Mouse (Mus musculus): Measurements from ENCODE around the gene Kcnh7.

The Kcnh7 gene

DNA sequence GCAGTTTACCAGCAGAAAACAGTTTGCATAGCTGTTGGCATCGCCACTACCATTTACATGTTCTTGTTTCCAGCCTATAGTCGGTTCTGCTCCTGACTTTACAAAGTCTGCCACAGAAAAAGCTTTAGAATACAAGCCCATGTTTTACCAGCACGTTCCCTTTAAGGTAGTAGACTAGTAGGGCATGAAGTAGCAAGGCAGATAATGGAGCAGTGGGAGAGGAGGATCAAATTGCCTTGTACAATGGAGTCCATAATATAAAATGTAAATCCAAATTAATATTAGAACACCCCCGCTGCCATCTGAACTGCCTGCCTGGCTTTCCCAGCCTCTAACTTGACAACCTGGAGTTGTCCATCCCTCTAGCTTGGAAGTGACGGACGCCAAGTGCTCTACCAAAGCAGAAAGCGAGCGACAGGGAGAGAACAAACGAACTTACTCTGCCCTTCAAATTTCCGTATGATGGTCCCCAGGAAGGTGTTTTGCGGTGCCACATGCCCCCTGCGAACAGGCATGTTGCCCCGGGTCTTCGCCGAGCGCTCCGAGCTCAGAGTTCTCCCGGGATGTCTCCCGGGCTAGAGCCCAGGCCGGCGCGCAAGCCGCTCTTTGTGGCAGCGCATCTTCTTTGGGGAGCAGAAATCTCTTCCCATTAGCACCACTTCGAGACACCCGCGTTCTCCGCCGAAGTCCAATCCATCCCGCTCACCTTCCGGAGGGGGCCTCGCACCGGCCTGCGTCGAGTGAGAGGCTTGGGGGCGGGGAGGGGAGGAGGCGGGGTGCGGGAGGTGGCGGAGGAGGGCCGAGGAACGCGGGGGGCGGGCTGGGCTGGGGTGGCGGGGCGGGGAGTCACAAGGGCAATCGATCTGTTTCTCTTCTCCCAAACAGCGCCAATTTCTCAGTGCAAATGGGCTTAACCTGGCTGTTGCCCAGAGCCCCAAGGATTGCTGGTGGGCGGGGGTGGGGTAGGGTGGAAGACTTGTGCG is at the start of gene Kcnh7:
Gene Kcnh7 (minus strand): TSS at position 725 of the 983 bp plus-strand sequence.
- no peak for DNase-seq (ENCODE audit: low spot score)

DNA sequence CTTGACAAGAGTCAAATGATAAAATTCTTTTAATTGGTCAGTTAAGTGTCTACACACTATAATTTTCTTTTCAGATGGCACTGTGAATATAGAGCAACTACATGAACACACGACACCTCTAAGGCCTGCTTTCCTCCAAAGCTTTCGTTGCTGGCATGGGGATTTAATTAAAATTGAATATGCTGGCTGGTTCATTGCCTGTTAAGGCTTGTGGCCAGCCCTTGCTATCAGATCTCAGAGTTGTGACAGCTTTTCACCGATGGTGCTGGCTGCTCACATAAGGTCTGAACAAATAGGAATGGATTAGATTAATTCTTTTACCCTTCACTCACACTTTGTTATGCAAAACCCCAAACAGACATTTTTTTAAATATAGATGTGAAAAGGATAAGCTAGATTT is 23.3 kb upstream of the Kcnh7 start:
- DNase-seq (ENCODE audit: low spot score), result no peak

DNA sequence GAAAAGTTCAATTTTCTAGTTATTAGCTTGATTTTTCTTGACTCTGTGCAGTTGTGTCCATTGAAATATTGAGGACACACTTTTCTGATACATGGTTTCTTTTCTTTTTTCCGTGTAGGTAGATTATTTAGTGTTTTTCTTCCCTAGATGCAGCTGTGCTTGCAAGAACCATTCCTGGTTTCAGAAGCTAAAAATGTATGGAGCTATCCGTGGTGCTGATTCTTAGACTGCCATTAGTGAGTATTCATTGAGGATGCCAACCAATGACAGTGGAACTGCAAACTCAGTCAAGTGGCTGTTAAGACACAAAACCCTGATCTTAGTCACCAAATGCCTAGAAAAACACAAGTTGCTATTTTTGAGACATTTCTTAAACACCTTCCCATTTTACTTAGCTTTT is 1.9 kb upstream of the Kcnh7 start:
- peak; percentile 15 for DNase-seq (ENCODE audit: low spot score)

DNA sequence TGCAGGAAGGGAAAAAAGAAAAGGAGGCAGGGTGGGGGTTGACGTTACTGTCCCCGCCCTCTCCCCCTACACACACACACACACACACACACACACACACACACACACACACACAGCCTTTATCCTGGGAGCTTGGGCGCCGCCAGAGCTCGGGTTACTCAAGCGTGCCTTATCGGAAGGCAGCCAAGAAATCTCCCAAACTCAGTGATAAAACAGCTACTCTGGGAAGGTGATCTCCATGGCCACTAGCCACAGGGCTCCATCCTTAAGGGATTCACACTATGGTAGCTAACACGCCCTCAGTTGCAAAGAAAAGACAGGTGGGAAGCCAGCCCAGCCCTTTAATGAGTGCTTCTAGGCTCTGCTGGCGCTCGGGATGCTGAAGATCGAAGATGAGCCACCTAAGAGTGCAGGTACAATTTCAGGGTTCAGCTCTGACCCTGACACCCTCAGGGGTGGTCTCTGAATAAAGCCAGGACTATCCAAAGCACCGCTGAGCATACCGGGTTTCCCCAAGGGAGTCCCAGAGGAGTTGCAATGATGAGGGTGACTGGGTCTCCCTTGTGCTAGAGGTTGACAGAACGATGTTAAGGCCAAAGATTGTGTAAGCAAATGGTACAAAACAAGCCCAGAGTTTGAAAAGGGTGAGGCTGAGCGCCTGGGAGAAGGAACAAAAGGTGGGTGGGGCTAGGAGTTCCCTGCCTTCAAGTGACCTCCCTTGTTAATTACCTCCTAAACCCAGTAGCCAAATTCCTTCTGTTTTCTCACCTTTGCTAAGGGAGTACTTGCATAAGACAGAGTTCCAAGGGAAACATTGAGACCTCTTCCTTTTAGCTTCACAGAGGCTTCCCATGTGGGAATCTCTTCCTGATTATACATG is 704 bp upstream of the Kcnh7 start:
- no peak for DNase-seq (ENCODE audit: low spot score)

DNA sequence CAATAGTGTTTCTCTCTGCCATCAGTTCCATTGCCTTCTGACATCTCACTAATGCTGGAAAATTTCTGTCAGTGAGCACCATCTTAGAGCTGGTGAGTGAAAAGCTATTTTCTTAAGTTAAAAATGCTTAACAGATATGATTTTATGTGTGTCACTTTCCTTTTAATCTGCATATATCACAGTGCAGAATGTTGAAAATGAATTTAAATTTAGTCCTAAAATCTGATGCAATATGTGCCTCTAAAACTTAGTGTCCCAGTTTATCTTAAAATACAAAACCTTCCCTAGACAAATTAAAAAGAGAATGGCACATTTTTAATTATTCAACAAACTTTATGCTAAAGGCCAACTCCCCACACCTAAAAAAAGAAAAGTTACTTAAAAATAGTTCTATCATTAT is 30.4 kb downstream of the Kcnh7 start:
- DNase-seq (ENCODE audit: low spot score), result no peak

DNA sequence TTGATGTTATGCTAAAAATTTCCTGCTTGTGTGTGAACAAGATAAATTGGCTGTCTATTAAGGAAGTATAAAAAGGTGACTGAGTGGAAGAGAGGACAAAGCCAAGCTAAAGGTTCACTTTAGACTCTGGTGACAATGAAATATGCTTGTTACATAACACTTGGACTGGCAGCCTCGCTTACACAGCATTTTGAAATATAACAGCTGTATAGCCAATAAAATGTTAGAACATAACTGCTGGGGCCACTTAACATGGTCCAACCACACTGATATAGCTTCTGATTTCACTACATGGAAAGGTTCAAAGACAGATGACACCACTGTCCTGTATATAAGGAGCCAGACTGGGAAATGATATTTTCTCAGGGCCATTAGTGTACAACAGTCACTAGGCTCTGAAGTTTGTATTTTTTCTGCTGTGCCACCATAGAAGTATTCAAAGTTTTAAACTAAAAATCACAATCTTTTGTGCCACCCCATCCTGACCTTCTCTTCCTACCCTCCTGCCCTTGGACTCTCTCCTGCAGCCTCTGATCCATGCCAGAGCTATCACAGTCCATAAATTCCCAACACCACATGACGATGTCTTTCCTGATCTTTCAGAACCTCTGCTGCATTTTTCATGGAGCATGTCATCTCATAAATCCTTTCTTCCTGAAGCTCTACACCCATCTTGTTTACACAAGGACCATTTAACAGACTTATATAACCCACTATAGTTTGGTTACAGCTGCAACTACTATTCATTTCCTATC is 56.1 kb downstream of the Kcnh7 start:
- DNase-seq (ENCODE audit: low spot score), result no peak

DNA sequence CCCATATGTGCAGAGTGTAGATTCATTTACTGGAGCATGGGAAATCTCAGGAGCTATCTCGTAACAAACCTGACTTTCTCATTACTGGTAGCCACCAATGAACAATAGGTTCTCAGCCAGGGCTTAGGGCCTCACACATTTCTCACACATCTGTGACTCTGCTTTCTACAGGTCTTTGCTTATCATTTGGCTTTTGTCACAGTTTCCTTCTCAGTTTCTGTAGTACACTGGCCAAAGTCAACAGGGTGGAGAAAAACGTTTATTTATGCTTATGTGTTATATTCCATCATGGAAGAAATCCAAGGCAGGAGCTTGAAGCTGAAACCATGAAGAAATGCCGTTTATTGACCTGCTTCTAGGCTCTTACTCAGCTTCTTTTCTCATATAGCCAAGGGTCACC is 63.8 kb downstream of the Kcnh7 start:
- no peak for DNase-seq (ENCODE audit: low spot score)

DNA sequence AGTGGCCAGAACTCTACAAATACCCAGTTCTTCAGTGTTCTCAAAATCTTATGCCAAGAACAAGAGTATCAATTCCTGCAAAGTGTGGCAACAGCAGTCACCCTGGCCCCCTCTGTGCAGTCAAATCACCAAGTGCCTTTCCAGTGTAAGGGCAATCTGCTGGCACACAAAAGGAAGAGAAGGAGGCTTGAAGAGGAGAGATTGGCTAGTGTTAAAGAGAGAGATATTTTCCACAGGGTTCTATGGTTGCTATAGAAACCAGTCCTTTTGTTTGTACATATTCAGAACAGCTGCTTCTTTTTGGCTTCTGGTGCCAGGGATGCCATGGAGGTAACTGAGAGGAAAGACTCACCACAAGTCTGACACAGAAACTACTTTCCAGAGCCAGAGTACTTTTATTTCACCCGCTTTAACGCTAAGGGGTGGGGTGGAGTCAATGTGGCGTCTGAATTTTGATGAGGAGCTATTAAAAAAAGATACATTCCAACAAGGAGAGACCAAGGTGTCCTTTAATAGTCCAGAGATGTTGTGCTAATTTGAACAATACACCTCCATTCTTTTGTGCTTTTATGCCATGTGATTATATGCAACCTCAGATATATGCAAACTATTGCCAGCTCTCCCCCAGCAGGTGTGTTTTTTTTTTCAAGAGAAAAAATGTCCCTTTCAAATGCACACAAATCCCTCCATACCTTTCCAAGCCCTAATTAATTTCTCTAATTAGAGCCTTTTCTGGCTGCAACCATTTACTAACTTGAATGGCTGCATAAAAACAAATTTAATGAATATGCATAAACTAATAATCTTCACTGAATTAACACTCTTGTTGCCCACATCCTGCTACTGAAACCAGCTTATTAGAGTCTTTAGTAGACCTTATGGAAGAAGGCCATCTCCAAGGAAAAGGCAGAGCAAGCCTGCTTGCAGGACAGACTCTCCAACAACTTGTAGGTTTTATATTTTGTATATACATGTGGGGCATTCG is 66.6 kb downstream of the Kcnh7 start:
- DNase-seq (ENCODE audit: low spot score), result no peak

DNA sequence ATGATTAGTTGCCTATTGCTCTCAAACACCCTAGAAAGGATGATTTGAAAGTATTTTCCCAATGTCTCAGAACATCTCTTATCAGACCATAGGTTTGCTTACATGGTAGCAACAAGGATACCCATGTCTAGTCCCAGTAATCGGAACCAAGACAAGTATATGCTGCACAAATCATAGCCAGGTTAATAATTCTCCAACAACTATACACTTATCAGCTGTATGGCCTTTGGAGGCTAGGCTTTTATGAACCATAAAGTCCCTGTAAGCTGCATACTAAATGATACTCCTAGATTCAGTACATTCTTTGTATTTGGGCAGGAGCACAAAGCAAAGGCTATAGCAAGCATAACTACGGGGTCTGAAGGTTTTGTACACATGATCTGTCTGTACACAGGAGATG is 78.1 kb downstream of the Kcnh7 start:
- no peak for DNase-seq (ENCODE audit: low spot score)

DNA sequence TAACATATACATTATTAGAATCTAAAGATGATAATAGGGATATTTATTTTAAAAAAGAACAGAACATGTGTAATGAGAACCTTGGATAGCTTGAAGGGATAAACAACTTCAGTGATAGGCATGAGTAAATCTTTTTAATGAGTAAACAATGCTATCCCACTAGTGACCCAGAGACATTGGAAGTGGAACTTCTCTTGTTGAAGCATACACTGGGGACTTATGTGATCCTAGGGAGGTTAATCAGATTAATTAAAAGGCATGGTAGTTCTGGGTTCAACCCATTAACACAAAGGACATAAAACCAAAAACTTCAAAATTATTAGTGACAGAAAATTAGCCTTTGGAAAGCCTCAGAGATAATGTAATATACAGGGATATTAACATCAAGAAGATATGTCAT is 84.4 kb downstream of the Kcnh7 start:
- DNase-seq (ENCODE audit: low spot score), result no peak

DNA sequence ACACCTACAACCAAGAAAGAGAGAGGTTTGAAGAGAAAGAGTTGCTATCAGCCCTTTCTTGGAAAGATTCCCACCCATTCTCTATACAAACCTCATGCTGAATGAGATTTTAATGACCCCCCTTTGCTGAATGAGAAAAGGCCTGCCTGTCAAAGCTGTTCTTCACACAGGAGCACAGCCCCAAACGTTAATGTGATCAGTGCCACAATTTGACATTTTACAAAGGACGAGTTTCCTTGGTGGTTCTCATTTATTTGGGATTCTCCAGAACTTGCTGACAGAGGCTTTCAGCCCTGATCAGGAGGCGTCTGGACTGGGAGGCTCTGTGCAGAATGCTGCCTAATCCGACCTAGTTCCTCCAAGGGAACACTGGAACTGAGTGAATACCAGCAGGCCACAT is 92.3 kb downstream of the Kcnh7 start:
- no peak for DNase-seq (ENCODE audit: low spot score)

DNA sequence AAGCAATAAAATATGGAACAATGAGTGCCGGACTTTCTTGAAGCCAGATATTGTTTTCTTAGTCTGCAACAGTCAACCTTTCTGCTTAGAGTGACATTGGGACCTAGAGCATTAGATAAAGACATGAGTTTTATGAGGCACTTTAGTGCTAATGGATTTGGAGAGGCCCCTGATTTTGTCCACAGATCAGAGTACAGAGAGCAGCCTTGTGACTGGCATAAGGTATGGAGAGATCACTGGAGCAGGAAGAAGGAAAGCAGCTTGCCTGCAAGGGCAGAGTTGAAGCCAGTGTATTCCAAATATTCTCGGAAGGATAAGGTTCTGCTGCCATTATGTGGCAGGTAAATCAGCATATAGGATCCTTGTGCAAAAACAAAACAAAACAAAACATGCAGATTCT is 93.6 kb downstream of the Kcnh7 start:
- no peak for DNase-seq (ENCODE audit: low spot score)

DNA sequence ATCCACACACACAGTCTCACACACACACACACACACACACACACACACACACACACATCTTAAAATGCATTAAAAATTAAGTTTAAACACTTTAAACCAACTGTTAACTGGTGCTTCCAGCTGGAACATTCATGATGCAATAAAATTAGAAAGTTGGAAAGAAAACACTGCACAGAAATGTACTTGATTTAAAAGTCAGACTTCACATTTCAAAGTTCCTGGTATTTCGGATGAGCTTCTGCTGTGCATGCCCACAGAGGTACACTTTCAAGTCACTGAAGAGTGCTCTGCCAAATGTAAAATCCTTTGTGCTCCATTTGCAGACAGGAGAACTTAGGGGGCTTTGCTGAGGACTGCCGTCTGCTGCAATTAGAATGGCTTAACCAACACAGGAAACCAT is 125.7 kb downstream of the Kcnh7 start:
- no peak for DNase-seq (ENCODE audit: low spot score)

DNA sequence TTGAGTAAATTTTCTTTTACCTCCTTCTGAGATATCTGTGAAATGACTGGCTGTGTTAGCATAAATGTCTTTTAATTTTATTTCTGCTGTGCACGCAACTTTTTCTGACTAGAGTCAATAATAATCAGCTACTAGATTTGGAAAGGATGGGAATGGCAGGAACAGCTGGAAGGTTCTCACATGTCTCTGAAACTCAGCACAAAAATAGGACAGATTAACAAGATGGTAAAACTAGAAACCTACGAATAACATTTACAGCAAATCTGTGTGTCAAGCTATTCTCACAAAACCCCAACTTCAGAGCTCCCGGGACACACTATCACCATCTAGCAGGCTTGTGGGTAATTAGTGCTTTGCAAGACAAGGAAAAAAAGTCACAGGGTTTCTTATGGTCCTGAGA is 134.2 kb downstream of the Kcnh7 start:
- no peak for DNase-seq (ENCODE audit: low spot score)

DNA sequence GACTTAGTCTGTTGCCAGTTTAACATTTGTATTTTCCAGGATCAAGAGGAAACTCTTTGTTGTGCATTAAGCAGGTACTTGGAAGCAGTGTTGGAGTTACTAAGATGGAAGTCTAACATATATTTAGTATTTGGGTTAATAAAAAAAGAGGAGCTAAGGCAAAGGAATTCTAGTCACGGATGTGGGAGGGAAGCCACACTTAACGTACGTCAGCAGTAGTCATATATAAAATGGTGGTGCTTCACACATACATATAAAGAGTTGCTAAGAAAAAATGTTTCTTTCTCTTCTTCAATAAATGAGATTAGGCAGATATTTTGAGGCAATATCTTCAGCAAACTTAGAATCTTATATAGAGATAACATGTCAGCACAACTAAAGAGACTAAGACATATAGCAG is 144.4 kb downstream of the Kcnh7 start:
- no peak for DNase-seq (ENCODE audit: low spot score)

DNA sequence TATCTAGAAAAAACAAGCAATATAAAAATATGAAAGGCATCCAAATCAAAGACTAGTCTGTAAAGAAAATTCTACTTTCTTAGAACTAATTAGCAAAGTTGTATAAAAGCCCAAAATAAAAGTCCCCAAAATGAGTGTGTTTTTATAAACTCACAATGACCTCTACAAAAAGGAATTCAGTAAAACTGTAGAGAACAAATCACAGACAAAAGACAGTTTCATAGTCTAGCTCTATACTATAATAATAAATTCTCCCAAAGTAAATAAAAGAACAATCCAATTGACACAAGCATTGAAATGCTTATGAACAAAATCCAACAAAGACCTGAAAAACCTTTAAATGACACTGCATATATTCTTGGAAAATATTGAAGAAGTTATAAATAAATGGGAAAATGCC is 169.2 kb downstream of the Kcnh7 start:
- DNase-seq (ENCODE audit: low spot score), result no peak

DNA sequence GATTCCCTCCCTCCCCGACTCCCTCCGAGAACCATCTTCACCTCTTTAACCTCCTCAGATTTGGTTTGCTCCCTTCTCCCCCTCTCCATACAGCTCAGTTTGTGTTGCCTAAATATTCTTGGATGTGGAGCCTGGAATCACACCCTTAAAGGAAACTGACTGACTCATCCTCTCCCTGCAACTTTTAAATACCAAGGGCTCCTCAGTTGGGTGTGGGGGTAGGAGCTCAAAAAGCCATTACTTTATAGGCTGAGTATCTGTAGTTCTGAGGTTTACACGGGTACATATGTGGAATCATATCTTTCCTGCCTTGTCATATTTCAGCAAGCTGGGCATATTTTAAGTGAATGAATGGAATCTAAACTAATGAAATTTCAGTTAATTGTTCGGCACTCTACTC is 174.9 kb downstream of the Kcnh7 start:
- no peak for DNase-seq (ENCODE audit: low spot score)

DNA sequence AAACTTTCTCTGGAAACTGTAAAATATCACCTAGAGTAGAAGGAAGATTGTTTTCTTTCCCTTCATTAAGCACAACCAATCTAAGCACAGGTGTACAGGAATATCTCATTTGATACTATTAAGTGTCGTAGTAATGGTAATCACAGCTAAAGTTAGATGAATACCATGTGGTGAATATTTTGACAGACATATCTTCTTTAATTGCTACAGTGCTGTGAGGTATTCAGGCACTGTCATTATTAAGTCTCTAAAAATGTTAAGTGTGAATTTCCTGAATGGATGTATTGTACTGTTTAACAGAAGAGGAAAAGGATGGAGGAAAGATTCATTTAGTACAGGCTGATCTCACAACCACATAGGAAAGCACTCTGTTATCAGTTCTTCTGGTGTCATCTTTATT is 181.3 kb downstream of the Kcnh7 start:
- DNase-seq (ENCODE audit: low spot score), result no peak

DNA sequence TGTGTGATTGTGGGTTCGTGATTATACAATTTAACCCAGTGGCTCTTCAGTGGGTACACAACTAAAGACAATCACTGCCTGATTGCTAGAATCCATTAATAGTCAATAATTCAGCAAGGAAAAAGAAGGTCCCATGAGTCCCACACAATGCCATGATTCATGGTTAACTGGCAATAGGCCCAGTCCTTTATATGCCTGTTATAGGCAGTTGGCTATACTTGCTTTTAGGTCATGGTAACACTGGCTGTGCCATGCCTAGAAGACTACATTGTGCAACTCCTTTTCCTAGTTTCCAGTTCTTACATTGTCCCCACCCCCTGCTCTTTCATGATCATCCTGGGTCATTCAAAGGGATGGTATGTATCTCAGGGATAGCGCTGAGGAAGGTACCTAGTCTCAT is 186.4 kb downstream of the Kcnh7 start:
- DNase-seq (ENCODE audit: low spot score), result no peak

DNA sequence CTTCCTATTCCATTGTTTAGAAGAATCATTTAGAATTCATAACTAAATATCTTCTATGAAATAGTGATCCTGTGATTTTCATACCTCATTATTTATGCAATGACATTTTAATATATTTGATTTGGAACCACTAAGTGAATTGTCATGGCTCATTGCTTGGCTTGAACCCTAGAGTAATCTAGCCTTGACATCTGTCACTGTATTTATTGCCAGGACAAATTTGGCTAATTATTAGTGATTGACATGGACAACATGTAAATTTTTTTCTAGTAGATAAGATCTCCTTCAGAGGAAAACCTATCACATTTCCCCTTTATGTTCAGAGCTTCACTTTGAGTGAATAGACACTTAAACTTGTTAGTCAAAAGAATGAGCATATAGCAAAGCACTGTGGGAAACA is 195.5 kb downstream of the Kcnh7 start:
- DNase-seq (ENCODE audit: low spot score), result no peak

DNA sequence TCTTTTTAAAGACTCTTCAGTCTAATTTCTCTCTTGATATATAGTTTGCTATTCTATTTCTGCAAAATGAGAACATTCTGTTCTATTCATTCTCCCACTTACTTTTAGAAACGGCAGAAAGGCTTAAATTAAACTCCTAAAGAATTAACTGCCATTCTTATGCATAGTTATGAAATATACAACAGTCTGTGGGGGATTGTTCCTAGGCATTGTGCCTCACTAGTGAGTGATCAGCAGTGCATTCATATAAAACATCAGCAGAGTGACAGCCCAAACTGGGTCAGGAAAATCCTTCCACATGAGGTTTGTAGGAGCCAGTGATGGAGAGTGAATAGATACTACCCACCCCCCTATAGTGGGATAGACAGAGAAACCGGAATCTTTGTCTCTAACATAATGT is 200.2 kb downstream of the Kcnh7 start:
- no peak for DNase-seq (ENCODE audit: low spot score)

Measured in ovary, postnatal 14 days (tissue).